Mouse (Mus musculus) limb, embryonic 12.5 days (tissue): ENCODE results near the gene Ddx42. TPM values are rescaled to one million over a fixed set of nuclear protein-coding genes. Genes with fewer than 3 reads are reported as not detected.
"Not testable (repeated sequence)": the region's sequence is repeated elsewhere in the genome, so short reads cannot be mapped to it uniquely, and the experiment has no call there.

Experiments
- ATAC-seq: fragments of 200-750 bp; cut with Nextera tagmentation; 2 replicates; pipeline ENCODE4 v1.8.0; 2017; ENCODE audit warnings: low read depth, moderate TSS enrichment; ENCODE audit not compliant: insufficient number of reproducible peaks, insufficient read depth, low FRiP score, low TSS enrichment
- H3K27ac ChIP-seq: fragments of 300-500 bp; sonication (generic); 2 replicates; pipeline ENCODE4 v1.5.1; 2016; ENCODE audit warnings: mild to moderate bottlenecking, moderate library complexity
- H3K27me3 ChIP-seq: fragments of 300-500 bp; sonication (generic); 2 replicates; pipeline ENCODE4 v1.6.1; 2016; ENCODE audit warnings: mild to moderate bottlenecking, moderate library complexity
- H3K36me3 ChIP-seq: fragments of 300-500 bp; sonication (generic); 2 replicates; pipeline ENCODE4 v1.6.1; 2016; ENCODE audit warnings: mild to moderate bottlenecking, moderate library complexity
- H3K4me1 ChIP-seq: fragments of 300-500 bp; sonication (generic); replicated peaks from 2 replicates; pipeline ENCODE4 v1.6.1; 2016
- H3K4me2 ChIP-seq: fragments of 300-500 bp; sonication (generic); 2 replicates; pipeline ENCODE4 v1.6.1; 2016; ENCODE audit warnings: mild to moderate bottlenecking, moderate library complexity
- H3K4me3 ChIP-seq: fragments of 300-500 bp; sonication (generic); replicated peaks from 2 replicates; pipeline ENCODE4 v1.5.1; 2016; ENCODE audit warnings: mild to moderate bottlenecking
- H3K9ac ChIP-seq: fragments of 300-500 bp; sonication (generic); replicated peaks from 2 replicates; pipeline ENCODE4 v1.6.1; 2016; ENCODE audit warnings: mild to moderate bottlenecking, moderate library complexity
- H3K9me3 ChIP-seq: fragments of 300-500 bp; sonication (generic); 2 replicates; pipeline ENCODE4 v1.6.1; 2016; ENCODE audit warnings: mild to moderate bottlenecking, moderate library complexity
- WGBS: fragments of 180-500 bp; shearing (Covaris S2); methylation state at CpG from one replicate; pipeline ENCODE4 v1.1.7; 2016; 5-methylcytosine and 5-hydroxymethylcytosine counted together
- polyA plus RNA-seq: library from polyadenylated mRNA; unstranded; fragments of >200 nt; fragmentation: Nextera tagmentation; extraction: Ambion mirVana; gene quantifications from 2 replicates; pipeline ENCODE4 v1.2.1, GENCODE M21; 2016

Gene Ddx42
- polyA plus RNA-seq, 1 experiment from 2014 or later: 107 TPM

GRCm38 (mm10) chr11:106202123-106202465 is 14.6 kb upstream of the Ddx42 start, which contains the start of gene Strada:
Gene Strada, minus strand, starts transcription at chr11:106202168.
- ATAC-seq: no peak
- WGBS: 88% methylated on average over 5 of the region's 5 CpGs
- no peak within 1 kb of the TSS for H3K4me3 ChIP-seq
- H3K36me3 ChIP-seq: peaks cover 88% of the 10 kb centered on the region
- H3K27me3 ChIP-seq: no peaks in the 10 kb centered on the region
- H3K9me3 ChIP-seq: no peaks in the 10 kb centered on the region
- no peak within 1 kb of the TSS for H3K27ac ChIP-seq
- no peak within 1 kb of the TSS for H3K4me2 ChIP-seq
- H3K9ac ChIP-seq: no peak within 1 kb of the TSS
- H3K4me1 ChIP-seq: no peaks in the 10 kb centered on the region

GRCm38 (mm10) chr11:106212771-106213170 is 4.0 kb upstream of the Ddx42 start:
- H3K36me3 ChIP-seq: peaks cover 54% of the 10 kb centered on the region
- WGBS: 89% methylated on average over 8 of the region's 8 CpGs
- H3K4me1 ChIP-seq: peaks cover 14% of the 10 kb centered on the region
- no peaks in the 10 kb centered on the region for H3K27me3 ChIP-seq
- H3K4me2 ChIP-seq: no peak overlapping the region
- no peak overlapping the region for H3K4me3 ChIP-seq
- no peak overlapping the region for H3K9ac ChIP-seq
- H3K27ac ChIP-seq: no peak overlapping the region
- no peaks in the 10 kb centered on the region for H3K9me3 ChIP-seq
- ATAC-seq: no peak

- Histone ChIP-seq H3K4me1 (peaks cover 26% of the 10 kb centered on the region), H3K27ac (no peak overlapping the region), H3K4me3 (peak overlapping the region; percentile 63), H3K9me3 (no peaks in the 10 kb centered on the region), H3K4me2 (peak overlapping the region; percentile 78), H3K27me3 (no peaks in the 10 kb centered on the region), H3K36me3 (peaks cover 34% of the 10 kb centered on the region), H3K9ac (peak overlapping the region; percentile 87)
- WGBS: 91% methylated on average over 5 of the region's 5 CpGs
- no peak for ATAC-seq
Measured at GRCm38 (mm10) chr11:106214856-106215255, 1.9 kb upstream of the Ddx42 start.

- H3K9me3 ChIP-seq: no peaks in the 10 kb centered on the region
- peak overlapping the region; percentile 78 for H3K4me2 ChIP-seq
- WGBS: 30% methylated on average over 7 of the region's 7 CpGs
- H3K4me3 ChIP-seq: peak overlapping the region; percentile 63
- ATAC-seq: no peak
- no peaks in the 10 kb centered on the region for H3K27me3 ChIP-seq
- peak overlapping the region; percentile 93; the same call in 1 of the 2 replicates for H3K27ac ChIP-seq
- H3K9ac ChIP-seq: peak overlapping the region; percentile 87
- peaks cover 26% of the 10 kb centered on the region for H3K4me1 ChIP-seq
- H3K36me3 ChIP-seq: peaks cover 28% of the 10 kb centered on the region
Measured at GRCm38 (mm10) chr11:106215450-106215859, 1.3 kb upstream of the Ddx42 start.

GRCm38 (mm10) chr11:106215927-106216729 is 598 bp upstream of the Ddx42 start, which contains the start of gene Ccdc47:
Gene Ccdc47, minus strand, starts transcription at chr11:106216344.
- H3K4me3 ChIP-seq: peak within 1 kb of the TSS; percentile 63
- no peaks in the 10 kb centered on the region for H3K9me3 ChIP-seq
- H3K9ac ChIP-seq: peak within 1 kb of the TSS; percentile 87
- no peaks in the 10 kb centered on the region for H3K27me3 ChIP-seq
- peaks cover 22% of the 10 kb centered on the region for H3K36me3 ChIP-seq
- peaks cover 26% of the 10 kb centered on the region for H3K4me1 ChIP-seq
- H3K4me2 ChIP-seq: peak within 1 kb of the TSS; percentile 78
- under 1% methylated on average over 46 of the region's 46 CpGs for WGBS
- peak within 1 kb of the TSS; percentile 93 for H3K27ac ChIP-seq
- ATAC-seq: peak; percentile 98

GRCm38 (mm10) chr11:106220603-106221002 is 3.9 kb downstream of the Ddx42 start:
- WGBS: 90% methylated on average over 3 of the region's 3 CpGs

GRCm38 (mm10) chr11:106233978-106234377 is 17.3 kb downstream of the Ddx42 start:
- not testable (repeated sequence) for H3K27me3 ChIP-seq, H3K9ac ChIP-seq, H3K4me1 ChIP-seq, H3K4me3 ChIP-seq, H3K4me2 ChIP-seq, H3K9me3 ChIP-seq, ATAC-seq, H3K27ac ChIP-seq
- H3K36me3 ChIP-seq: peaks cover 85% of the 10 kb centered on the region
- 69% methylated on average over 8 of the region's 8 CpGs for WGBS

More at GRCm38 (mm10) chr11:106220603-106221002, 3.9 kb downstream of the Ddx42 start:
- Histone ChIP-seq H3K9ac (no peak overlapping the region), H3K36me3 (peaks cover 19% of the 10 kb centered on the region), H3K4me2 (no peak overlapping the region), H3K4me3 (no peak overlapping the region), H3K27ac (no peak overlapping the region), H3K9me3 (no peaks in the 10 kb centered on the region), H3K27me3 (no peaks in the 10 kb centered on the region), H3K4me1 (peaks cover 14% of the 10 kb centered on the region)
- ATAC-seq: no peak

GRCm38 (mm10) chr11:106246834-106247233 is 30.1 kb downstream of the Ddx42 start:
- 96% methylated on average over 1 of the region's 1 CpGs for WGBS
- no peak for ATAC-seq
- H3K4me2 ChIP-seq: no peak overlapping the region
- no peak overlapping the region for H3K27ac ChIP-seq
- H3K9me3 ChIP-seq: 0 out of 2 replicates have a peak, but pooled peaks cover 4% of the 10 kb centered on the region
- no peaks in the 10 kb centered on the region for H3K4me1 ChIP-seq
- no peak overlapping the region for H3K9ac ChIP-seq
- H3K27me3 ChIP-seq: no peaks in the 10 kb centered on the region
- H3K36me3 ChIP-seq: peaks cover 100% of the 10 kb centered on the region
- H3K4me3 ChIP-seq: no peak overlapping the region

GRCm38 (mm10) chr11:106249326-106249725 is 32.6 kb downstream of the Ddx42 start:
- no peak for ATAC-seq
- peaks cover 99% of the 10 kb centered on the region for H3K36me3 ChIP-seq
- H3K4me2 ChIP-seq: no peak overlapping the region
- H3K27ac ChIP-seq: no peak overlapping the region
- H3K27me3 ChIP-seq: no peaks in the 10 kb centered on the region
- H3K9ac ChIP-seq: no peak overlapping the region
- peaks cover under 1% of the 10 kb centered on the region; the same call in 1 of the 2 replicates for H3K4me1 ChIP-seq
- 85% methylated on average over 7 of the region's 7 CpGs for WGBS
- 0 out of 2 replicates have a peak, but pooled peaks cover 4% of the 10 kb centered on the region for H3K9me3 ChIP-seq
- no peak overlapping the region for H3K4me3 ChIP-seq

GRCm38 (mm10) chr11:106254767-106255166 is 38.0 kb downstream of the Ddx42 start:
- H3K4me1 ChIP-seq: peaks cover 21% of the 10 kb centered on the region
- no peaks in the 10 kb centered on the region for H3K9me3 ChIP-seq
- no peak for ATAC-seq
- H3K36me3 ChIP-seq: peaks cover 74% of the 10 kb centered on the region
- H3K4me2 ChIP-seq: peak overlapping the region; percentile 93
- 13% methylated on average over 2 of the region's 2 CpGs for WGBS
- H3K27ac ChIP-seq: no peak overlapping the region
- H3K27me3 ChIP-seq: no peaks in the 10 kb centered on the region
- H3K4me3 ChIP-seq: peak overlapping the region; percentile 77
- peak overlapping the region; percentile 75 for H3K9ac ChIP-seq

GRCm38 (mm10) chr11:106255174-106255573 is 38.4 kb downstream of the Ddx42 start:
- Histone ChIP-seq H3K4me2 (peak overlapping the region; percentile 93), H3K4me3 (peak overlapping the region; percentile 77), H3K9ac (peak overlapping the region; percentile 75), H3K27ac (no peak overlapping the region), H3K27me3 (no peaks in the 10 kb centered on the region), H3K9me3 (no peaks in the 10 kb centered on the region), H3K36me3 (peaks cover 74% of the 10 kb centered on the region), H3K4me1 (peaks cover 21% of the 10 kb centered on the region)
- no peak for ATAC-seq
- 3% methylated on average over 22 of the region's 22 CpGs for WGBS
